Mouse (Mus musculus) heart, postnatal 0 days (tissue): ENCODE data around the gene Tmem248.

Source experiments
- CTCF ChIP-seq: IDR thresholded peaks from 2 replicates; pipeline ENCODE4 v1.5.1; 2016; ENCODE audit warnings: antibody characterized with exemption, control low read depth, low read depth
- EP300 ChIP-seq: IDR thresholded peaks from 2 replicates; pipeline ENCODE4 v1.6.1; 2016; ENCODE audit warnings: antibody characterized with exemption, low read depth

DNA sequence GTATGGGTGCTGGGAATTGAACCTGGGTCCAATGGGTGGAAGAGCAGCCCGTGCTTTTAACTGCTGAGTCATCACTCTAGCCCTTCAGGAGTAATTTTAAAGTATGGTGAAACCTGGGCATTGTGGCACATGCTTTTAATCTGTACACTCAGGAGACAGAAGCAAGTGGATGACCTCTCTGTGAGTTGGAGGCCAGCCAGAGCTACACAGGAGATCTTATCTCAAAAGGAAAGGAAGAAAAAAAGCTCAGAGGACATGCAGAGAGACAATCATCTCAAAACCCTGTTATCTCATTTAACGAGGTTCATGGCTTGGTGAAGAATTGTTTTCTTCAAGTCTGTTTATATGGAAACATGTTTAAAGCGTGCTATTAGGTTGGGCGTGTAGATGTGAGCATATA, 12.9 kb upstream of the Tmem248 start:
- TF ChIP-seq EP300: no peak
- no peak for TF ChIP-seq CTCF
